Mouse (Mus musculus): ENCODE results near the gene Cox8b. TPM values are rescaled to one million over a fixed set of nuclear protein-coding genes. Genes with fewer than 3 reads are reported as not detected.

The Cox8b gene
- polyA plus RNA-seq, 1 experiment, result 3.4 TPM

GRCm38 (mm10) chr7:140880419-140880818, 19.8 kb downstream of the Cox8b start:
- 58% methylated on average over 3 of the region's 3 CpGs for WGBS
- no peak for DNase-seq (ENCODE audit: low read depth, low spot score)

- no peak for DNase-seq (ENCODE audit: low read depth, low spot score)
- WGBS, result 83% methylated on average over 7 of the region's 7 CpGs
These were observed 20.9 kb downstream of the Cox8b start for GRCm38 (mm10) chr7:140879355-140879754.

GRCm38 (mm10) chr7:140877364-140877763, 22.9 kb downstream of the Cox8b start:
- WGBS, result 84% methylated on average over 6 of the region's 6 CpGs
- no peak for DNase-seq (ENCODE audit: low read depth, low spot score)

- 87% methylated on average over 4 of the region's 4 CpGs for WGBS
- no peak for DNase-seq (ENCODE audit: low read depth, low spot score)
These were observed 26.0 kb downstream of the Cox8b start for GRCm38 (mm10) chr7:140874224-140874623.

GRCm38 (mm10) chr7:140864761-140865160, 35.5 kb downstream of the Cox8b start:
- no peak for DNase-seq (ENCODE audit: low read depth, low spot score)
- 92% methylated on average over 12 of the region's 12 CpGs for WGBS

GRCm38 (mm10) chr7:140860728-140861127, 39.5 kb downstream of the Cox8b start:
- DNase-seq (ENCODE audit: low read depth, low spot score), result no peak
- 77% methylated on average over 5 of the region's 5 CpGs for WGBS

- no peak for DNase-seq (ENCODE audit: low read depth, low spot score)
- 79% methylated on average over 6 of the region's 6 CpGs for WGBS
These were observed 40.2 kb downstream of the Cox8b start for GRCm38 (mm10) chr7:140859997-140860396.

GRCm38 (mm10) chr7:140858746-140859145, 41.5 kb downstream of the Cox8b start:
- WGBS, result 93% methylated on average over 8 of the region's 8 CpGs
- DNase-seq (ENCODE audit: low read depth, low spot score), result no peak

GRCm38 (mm10) chr7:140857550-140858505, 42.4 kb downstream of the Cox8b start, which contains the start of gene Bet1l:
TSS of gene Bet1l (minus strand) at chr7:140857577.
- no peak for DNase-seq (ENCODE audit: low read depth, low spot score)
- 16% methylated on average over 40 of the region's 40 CpGs for WGBS

GRCm38 (mm10) chr7:140856785-140857549, 43.3 kb downstream of the Cox8b start, which contains the start of gene Ric8a:
TSS of gene Ric8a (plus strand) at chr7:140856957.
- whole genome bisulfite sequencing, result under 1% methylated on average over 50 of the region's 50 CpGs
- DNase-seq (ENCODE audit: low read depth, low spot score), result peak; percentile 73

- under 1% methylated on average over 51 of the region's 51 CpGs for WGBS
- peak; percentile 92 for DNase-seq (ENCODE audit: low read depth, low spot score)
These were observed 44.1 kb downstream of the Cox8b start, which contains the start of gene Gm45785 for GRCm38 (mm10) chr7:140855860-140856784. TSS of gene Gm45785 (minus strand) at chr7:140856331.

GRCm38 (mm10) chr7:140855181-140855580, 45.1 kb downstream of the Cox8b start:
- WGBS, result 55% methylated on average over 9 of the region's 9 CpGs

GRCm38 (mm10) chr7:140854483-140854882, 45.8 kb downstream of the Cox8b start:
- WGBS, result 93% methylated on average over 18 of the region's 18 CpGs
- no peak for DNase-seq (ENCODE audit: low read depth, low spot score)

More at GRCm38 (mm10) chr7:140855181-140855580, 45.1 kb downstream of the Cox8b start:
- DNase-seq (ENCODE audit: low read depth, low spot score), result no peak

GRCm38 (mm10) chr7:140853386-140853785, 46.9 kb downstream of the Cox8b start:
- no peak for DNase-seq (ENCODE audit: low read depth, low spot score)
- WGBS, result 74% methylated on average over 9 of the region's 9 CpGs

GRCm38 (mm10) chr7:140851916-140852315, 48.3 kb downstream of the Cox8b start:
- no peak for DNase-seq (ENCODE audit: low read depth, low spot score)
- WGBS, result 97% methylated on average over 4 of the region's 4 CpGs

All from large intestine, adult 2 months (tissue).